Mouse (Mus musculus): ENCODE measurements around the gene Islr2. TPM values are rescaled to one million over a fixed set of nuclear protein-coding genes. Genes with fewer than 3 reads are reported as not detected.
A peak's percentile ranks its signal among the peaks of the same experiment; 100 is the strongest.

Gene Islr2
- polyA plus RNA-seq, 1 experiment = not detected

DNA sequence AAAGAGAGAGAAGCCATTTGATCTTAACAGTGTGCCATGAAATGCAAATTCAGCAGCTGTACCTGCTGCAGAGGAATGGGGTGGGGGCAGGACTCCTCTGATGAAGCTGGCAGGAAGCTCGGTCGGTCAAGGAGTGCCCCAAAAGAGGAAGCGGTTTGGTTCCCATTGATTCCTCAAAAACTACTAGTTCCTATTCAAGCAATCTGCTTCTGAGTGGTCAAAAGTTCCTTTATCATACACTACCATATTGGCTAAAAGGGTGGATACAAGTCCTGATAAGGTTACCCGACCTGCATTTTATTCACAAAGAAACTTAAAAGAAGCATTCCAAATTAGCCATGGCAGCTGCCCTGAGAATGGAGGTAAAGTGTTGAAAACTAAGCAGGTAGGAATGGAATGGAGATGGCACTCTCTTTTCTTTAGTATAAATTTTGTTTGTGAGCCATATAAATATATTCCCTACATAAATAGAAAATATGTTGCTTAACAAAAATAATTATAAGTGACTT lies 42.0 kb upstream of the Islr2 start:
- Histone ChIP-seq H3K4me3 (ENCODE audit: insufficient read depth, low read length) (peak overlapping the region; percentile 33), H3K4me1 (ENCODE audit: control insufficient read depth, insufficient read depth, low read length) (peaks cover 6% of the 10 kb centered on the region), H3K27ac (ENCODE audit: insufficient read depth, low read length) (no peak overlapping the region)
- TF ChIP-seq POLR2A (IDR thresholded peaks at IDR 0.05; ENCODE audit: low read depth, low read length) (no peak), CTCF (IDR thresholded peaks at IDR 0.05; ENCODE audit: borderline replicate concordance, insufficient read depth, low read length) (no peak)

- TF ChIP-seq POLR2A (IDR thresholded peaks at IDR 0.05; ENCODE audit: low read depth, low read length) = no peak
- TF ChIP-seq CTCF (IDR thresholded peaks at IDR 0.05; ENCODE audit: borderline replicate concordance, insufficient read depth, low read length) = no peak
- H3K4me1 ChIP-seq (ENCODE audit: control insufficient read depth, insufficient read depth, low read length) = peaks cover 3% of the 10 kb centered on the region
Observed at GRCm38 (mm10) chr9:58243696-58244095, 39.6 kb upstream of the Islr2 start.

GRCm38 (mm10) chr9:58242696-58243095 lies 38.6 kb upstream of the Islr2 start:
- TF ChIP-seq POLR2A (IDR thresholded peaks at IDR 0.05; ENCODE audit: low read depth, low read length) (no peak), CTCF (IDR thresholded peaks at IDR 0.05; ENCODE audit: borderline replicate concordance, insufficient read depth, low read length) (no peak)
- H3K4me3 ChIP-seq (ENCODE audit: insufficient read depth, low read length) = no peak overlapping the region
- peaks cover 7% of the 10 kb centered on the region for H3K4me1 ChIP-seq (ENCODE audit: control insufficient read depth, insufficient read depth, low read length)
- no peak overlapping the region for H3K27ac ChIP-seq (ENCODE audit: insufficient read depth, low read length)

More at GRCm38 (mm10) chr9:58243696-58244095, 39.6 kb upstream of the Islr2 start:
- Histone ChIP-seq H3K4me3 (ENCODE audit: insufficient read depth, low read length) (no peak overlapping the region), H3K27ac (ENCODE audit: insufficient read depth, low read length) (no peak overlapping the region)

- peaks cover 7% of the 10 kb centered on the region for H3K4me1 ChIP-seq (ENCODE audit: control insufficient read depth, insufficient read depth, low read length)
- no peak for TF ChIP-seq POLR2A (IDR thresholded peaks at IDR 0.05; ENCODE audit: low read depth, low read length)
- TF ChIP-seq CTCF (IDR thresholded peaks at IDR 0.05; ENCODE audit: borderline replicate concordance, insufficient read depth, low read length) = no peak
- no peak overlapping the region for H3K27ac ChIP-seq (ENCODE audit: insufficient read depth, low read length)
- no peak overlapping the region for H3K4me3 ChIP-seq (ENCODE audit: insufficient read depth, low read length)
Observed at GRCm38 (mm10) chr9:58241780-58242485, 37.8 kb upstream of the Islr2 start.

- Histone ChIP-seq H3K27ac (ENCODE audit: insufficient read depth, low read length) (no peak overlapping the region), H3K4me3 (ENCODE audit: insufficient read depth, low read length) (no peak overlapping the region), H3K4me1 (ENCODE audit: control insufficient read depth, insufficient read depth, low read length) (peaks cover 4% of the 10 kb centered on the region)
- TF ChIP-seq POLR2A (IDR thresholded peaks at IDR 0.05; ENCODE audit: low read depth, low read length) (no peak), CTCF (IDR thresholded peaks at IDR 0.05; ENCODE audit: borderline replicate concordance, insufficient read depth, low read length) (no peak)
Observed at GRCm38 (mm10) chr9:58234502-58235015, 30.4 kb upstream of the Islr2 start.

GRCm38 (mm10) chr9:58232374-58232773 lies 28.3 kb upstream of the Islr2 start:
- TF ChIP-seq CTCF (IDR thresholded peaks at IDR 0.05; ENCODE audit: borderline replicate concordance, insufficient read depth, low read length) = no peak
- no peak for TF ChIP-seq POLR2A (IDR thresholded peaks at IDR 0.05; ENCODE audit: low read depth, low read length)
- Histone ChIP-seq H3K27ac (ENCODE audit: insufficient read depth, low read length) (no peak overlapping the region), H3K4me3 (ENCODE audit: insufficient read depth, low read length) (no peak overlapping the region), H3K4me1 (ENCODE audit: control insufficient read depth, insufficient read depth, low read length) (no peaks in the 10 kb centered on the region)

- Histone ChIP-seq H3K4me3 (ENCODE audit: insufficient read depth, low read length) (no peak overlapping the region), H3K4me1 (ENCODE audit: control insufficient read depth, insufficient read depth, low read length) (no peaks in the 10 kb centered on the region), H3K27ac (ENCODE audit: insufficient read depth, low read length) (no peak overlapping the region)
- TF ChIP-seq CTCF (IDR thresholded peaks at IDR 0.05; ENCODE audit: borderline replicate concordance, insufficient read depth, low read length) = no peak
- no peak for TF ChIP-seq POLR2A (IDR thresholded peaks at IDR 0.05; ENCODE audit: low read depth, low read length)
Observed at GRCm38 (mm10) chr9:58231746-58232145, 27.6 kb upstream of the Islr2 start.

DNA sequence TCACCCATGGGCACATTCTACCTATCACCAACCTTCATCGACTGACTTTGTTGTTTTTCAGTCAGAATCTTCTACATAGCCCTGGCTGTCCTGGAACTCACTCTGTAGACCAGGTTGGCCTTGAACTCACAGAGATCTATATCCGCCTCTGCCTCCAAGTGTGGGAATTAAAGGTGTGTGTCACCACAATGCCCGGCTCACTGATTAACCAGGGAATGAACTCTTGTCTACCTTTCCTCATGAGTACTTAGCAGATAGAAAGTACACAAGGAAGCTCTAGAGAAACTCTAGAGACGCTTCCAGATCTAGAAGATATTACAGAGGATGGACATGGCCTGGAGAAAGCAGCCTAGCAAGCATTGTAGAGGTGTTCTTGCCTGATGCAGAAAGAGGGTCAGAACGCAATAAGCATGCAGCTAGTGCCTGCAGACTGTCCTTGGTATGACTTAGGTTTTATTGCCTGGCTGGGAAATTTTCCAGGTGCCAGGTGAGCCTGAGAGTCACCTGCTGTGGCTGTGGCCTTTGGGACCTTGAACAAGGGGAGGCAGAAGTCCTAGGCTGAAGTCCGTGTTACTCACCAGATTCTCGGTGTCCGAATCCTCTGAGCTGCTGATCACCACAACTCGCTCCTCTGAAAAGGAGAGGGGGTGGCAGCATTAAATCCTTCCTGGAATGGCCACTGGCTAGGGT lies 24.8 kb upstream of the Islr2 start:
- H3K4me1 ChIP-seq (ENCODE audit: control insufficient read depth, insufficient read depth, low read length) = no peaks in the 10 kb centered on the region
- no peak overlapping the region for H3K27ac ChIP-seq (ENCODE audit: insufficient read depth, low read length)
- no peak overlapping the region for H3K4me3 ChIP-seq (ENCODE audit: insufficient read depth, low read length)
- TF ChIP-seq CTCF (IDR thresholded peaks at IDR 0.05; ENCODE audit: borderline replicate concordance, insufficient read depth, low read length) (no peak), POLR2A (IDR thresholded peaks at IDR 0.05; ENCODE audit: low read depth, low read length) (no peak)

GRCm38 (mm10) chr9:58225915-58226913 lies 22.1 kb upstream of the Islr2 start:
- H3K4me3 ChIP-seq (ENCODE audit: insufficient read depth, low read length) = no peak overlapping the region
- H3K4me1 ChIP-seq (ENCODE audit: control insufficient read depth, insufficient read depth, low read length) = no peaks in the 10 kb centered on the region
- H3K27ac ChIP-seq (ENCODE audit: insufficient read depth, low read length) = no peak overlapping the region
- TF ChIP-seq POLR2A (IDR thresholded peaks at IDR 0.05; ENCODE audit: low read depth, low read length) = no peak
- no peak for TF ChIP-seq CTCF (IDR thresholded peaks at IDR 0.05; ENCODE audit: borderline replicate concordance, insufficient read depth, low read length)
